Mouse (Mus musculus) thymus, postnatal 10 days (tissue): Measurements from ENCODE around the gene Hist1h4d.
"Not testable (repeated sequence)": the region's sequence is repeated elsewhere in the genome, so short reads cannot be mapped to it uniquely, and the experiment has no call there.

Experiments used
- DNase-seq, 2 experiments: peaks; one replicate each; pipeline ENCODE4 v3.0.0; 2021; ENCODE audit warnings: low spot score in 2 of 2

Gene Hist1h4d

DNA sequence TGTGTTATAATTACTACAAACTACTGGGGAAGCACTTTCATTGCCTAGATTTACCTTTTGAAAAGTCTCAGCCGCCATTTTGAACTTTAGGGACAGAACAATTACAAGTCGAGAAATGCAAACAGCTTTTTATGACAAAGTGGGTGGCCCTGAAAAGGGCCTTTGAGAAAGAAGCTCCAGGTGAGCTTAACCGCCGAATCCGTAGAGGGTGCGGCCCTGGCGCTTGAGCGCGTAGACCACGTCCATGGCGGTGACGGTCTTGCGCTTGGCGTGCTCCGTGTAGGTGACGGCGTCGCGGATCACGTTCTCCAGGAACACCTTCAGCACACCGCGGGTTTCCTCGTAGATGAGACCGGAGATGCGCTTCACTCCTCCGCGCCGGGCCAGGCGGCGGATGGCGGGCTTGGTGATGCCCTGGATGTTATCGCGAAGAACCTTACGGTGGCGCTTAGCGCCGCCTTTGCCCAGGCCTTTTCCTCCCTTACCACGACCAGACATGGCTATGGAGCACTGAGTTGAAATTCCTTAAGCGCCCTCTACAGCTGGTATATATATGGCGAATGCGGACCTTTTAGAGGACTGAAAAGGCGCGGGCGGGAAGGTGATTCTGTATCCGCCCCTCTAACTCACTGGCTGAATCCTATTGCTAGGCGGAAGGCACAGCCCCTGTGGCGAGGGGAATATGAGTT, 30.1 kb upstream of the Hist1h4d start, which contains the start of gene Hist1h4f:
Hist1h4f (minus strand) TSS at position 503 of the 689 bp plus-strand sequence.
- DNase-seq = peak; percentile 86 to 89

DNA sequence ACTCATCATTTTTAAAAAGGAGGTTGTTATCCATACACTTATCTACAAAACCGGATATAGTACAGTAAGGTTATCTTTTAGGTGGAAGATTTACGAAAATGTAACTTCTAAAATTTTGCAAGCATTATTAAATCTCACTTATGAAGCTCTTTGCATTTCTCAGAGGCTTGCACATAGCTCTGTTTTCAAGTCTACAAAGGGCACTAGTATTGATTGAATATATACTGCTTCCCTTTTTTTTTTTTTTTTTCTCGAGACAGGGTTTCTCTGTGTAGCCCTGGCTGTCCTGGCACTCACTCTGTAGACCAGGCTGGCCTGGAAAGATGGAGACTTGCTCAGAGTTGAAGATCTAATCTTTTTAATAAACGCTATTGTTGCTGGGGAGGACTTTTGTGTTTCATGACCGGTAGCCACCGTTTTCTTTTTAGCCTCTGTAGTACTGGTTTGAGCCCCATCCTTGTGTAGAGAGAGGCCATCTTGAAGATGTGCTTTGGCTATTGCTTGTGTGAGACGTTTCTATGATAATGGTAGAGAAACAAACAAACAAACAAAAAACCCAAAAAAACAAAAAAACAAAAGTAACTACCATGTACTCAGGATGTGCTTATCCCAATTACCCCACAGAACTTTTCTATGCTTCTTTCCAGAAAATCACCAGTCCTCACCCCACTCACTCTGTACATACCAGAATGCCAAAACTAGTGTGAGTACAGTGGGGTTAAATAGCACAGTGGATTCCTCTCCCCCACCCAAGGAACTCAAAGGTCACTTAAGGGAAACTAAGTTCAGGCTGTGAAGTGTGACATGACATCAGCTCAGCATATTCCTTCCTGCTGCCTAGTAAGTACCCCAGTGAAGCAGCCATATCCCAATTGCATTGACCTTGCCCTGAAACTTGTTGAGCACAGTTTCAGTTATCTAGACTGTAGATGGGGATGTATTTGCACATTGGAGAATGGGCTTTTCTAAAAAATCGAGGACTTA, 29.2 kb upstream of the Hist1h4d start:
- DNase-seq = no peak

DNA sequence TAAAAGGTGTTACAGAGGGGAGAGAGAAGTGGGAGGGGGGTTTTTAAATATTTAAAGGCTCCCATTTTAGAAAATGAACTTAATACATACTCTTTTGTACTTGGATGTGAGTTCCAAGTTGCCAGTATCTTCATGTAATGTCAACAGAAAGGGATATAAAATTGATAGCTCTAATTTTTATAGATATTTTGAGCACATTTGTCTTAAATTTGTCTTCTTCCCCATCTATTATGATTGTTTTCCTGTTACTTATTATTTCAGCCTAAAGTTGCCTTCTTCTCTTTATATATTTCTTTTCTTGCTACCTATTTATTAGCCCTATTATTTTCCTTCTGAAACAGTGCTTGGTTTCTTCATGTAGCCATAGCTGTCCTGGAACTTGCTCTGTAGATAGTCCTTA, 28.4 kb upstream of the Hist1h4d start, which contains the start of gene Hist1h1d:
Hist1h1d (plus strand) TSS at position 301 of the 400 bp plus-strand sequence.
- no peak for DNase-seq

DNA sequence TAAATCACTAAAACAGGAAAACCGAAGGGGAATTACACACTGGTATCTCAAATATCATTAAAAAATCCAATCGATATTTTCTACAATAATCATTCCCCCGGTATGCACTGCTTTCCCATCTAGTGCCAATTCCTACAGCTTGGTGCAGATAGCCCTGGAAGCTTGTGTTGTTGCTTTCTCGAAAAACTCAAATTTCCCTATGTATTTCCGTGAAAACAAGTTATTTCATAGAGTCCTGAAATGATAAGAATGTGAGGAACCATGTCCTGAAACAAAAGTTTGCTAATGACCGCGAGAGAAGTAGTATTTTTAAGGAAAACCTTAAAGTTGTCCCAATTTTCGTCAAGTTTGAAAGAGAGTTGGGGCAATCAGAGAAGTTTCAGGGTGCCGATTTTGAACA, 27.0 kb upstream of the Hist1h4d start:
- no peak for DNase-seq

DNA sequence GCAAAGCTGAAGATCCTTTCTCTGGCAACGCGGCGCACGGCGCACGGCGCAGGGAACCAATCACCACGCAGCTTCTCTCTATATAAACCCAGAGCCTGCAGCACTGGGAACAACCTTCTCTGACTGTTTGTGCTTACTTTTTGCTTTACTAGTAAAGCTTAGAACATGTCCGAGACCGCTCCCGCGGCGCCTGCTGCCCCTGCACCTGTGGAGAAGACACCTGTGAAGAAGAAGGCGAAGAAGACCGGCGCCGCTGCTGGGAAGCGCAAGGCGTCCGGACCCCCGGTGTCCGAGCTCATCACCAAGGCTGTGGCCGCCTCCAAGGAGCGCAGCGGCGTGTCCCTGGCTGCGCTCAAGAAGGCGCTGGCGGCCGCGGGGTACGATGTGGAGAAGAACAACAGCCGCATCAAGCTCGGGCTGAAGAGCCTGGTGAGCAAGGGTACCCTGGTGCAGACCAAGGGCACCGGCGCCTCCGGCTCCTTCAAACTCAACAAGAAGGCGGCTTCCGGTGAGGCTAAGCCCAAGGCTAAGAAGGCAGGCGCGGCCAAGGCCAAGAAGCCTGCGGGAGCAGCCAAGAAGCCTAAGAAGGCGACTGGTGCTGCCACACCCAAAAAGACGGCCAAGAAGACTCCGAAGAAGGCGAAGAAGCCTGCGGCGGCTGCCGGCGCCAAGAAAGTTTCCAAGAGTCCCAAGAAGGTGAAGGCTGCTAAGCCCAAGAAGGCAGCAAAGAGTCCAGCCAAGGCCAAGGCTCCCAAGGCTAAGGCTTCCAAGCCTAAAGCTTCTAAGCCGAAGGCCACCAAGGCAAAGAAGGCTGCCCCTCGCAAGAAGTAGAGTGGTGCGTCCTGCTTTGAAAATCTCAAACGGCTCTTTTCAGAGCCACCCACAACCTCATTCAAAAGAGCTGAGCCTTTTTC, 26.2 kb upstream of the Hist1h4d start:
- DNase-seq = peak; percentile 93 to 94

DNA sequence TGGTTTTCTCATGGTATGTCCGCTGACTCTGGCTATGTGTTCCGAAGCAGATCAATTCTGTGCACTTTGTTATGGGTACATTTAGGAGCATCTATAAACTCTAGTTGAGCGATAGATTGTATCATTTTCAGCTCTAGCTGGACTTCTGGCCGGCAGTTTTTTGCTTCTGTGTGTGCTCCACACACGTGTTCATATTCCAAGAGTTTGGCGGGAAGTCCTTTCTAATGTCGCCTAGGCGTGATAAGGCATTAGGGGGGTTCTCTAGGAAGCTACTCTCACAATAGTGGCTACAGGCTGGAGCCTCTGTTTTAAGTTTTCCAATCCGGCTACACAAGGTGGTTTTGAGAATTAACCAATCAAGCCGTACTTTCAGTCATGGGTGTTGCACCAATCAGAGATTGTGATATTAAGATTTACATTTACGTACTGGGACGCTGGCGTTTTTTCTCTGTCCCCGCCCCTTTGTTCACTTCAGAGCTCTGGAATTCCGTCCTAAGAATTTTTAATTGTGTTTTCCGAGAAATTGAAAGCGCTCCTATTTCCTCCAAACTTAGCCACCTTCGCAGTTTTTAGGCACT, 25.5 kb upstream of the Hist1h4d start:
- peak; percentile 68 to 75 for DNase-seq

DNA sequence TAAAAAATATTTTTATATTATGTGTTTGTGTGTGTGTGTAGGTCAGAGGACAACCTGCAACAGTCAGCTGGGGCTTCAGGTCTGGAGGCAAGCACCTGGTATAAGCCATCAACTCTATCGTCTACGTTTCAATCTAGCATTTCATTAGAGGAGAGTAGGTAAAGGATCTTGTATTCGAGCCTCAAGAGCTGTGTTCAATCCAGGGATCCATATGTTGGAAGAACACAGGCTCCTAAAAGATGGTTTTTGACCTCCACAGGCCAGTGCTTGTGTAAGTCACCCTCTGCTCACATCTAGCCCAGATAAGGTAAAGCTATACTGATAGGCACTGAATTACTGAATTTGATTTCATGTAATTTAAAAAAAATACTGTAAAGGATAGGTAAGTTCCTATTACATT, 24.5 kb upstream of the Hist1h4d start:
- no peak for DNase-seq

DNA sequence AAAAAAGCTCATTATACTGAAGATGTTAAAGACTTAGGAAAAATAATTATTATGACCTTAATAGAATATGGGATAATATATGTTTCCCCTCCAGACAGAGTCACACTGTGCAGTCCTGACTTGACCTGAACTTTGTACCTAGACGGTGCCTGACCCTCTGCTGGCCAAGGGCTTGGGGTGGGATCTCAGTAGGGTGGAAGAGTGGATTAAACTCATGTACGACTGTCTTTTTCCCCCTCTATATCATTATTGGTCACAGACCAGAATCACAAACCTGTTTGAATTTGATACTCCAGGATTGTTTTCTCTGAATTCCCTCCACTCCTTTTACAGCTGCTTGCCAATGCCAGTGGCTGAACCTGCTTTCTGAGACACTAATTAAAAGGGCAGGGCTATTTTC, 20.7 kb upstream of the Hist1h4d start:
- not testable (repeated sequence) for DNase-seq

DNA sequence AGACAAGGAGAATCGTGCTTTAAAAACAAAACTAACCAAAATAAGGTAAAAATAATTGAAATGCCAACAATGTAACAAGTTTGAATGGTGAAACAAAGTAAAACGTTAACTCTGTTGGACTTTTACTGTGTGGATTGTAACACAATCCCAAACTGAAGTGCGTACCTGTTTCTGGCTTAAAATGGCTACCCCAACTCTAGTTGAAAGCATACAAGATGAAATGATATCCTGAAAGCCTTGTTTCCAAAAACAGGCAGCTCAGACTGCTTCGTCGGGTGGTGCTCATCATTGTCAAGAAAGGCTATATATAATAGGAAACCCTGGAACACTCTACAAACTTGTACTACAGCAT, 19.9 kb upstream of the Hist1h4d start:
- DNase-seq = not testable (repeated sequence)

DNA sequence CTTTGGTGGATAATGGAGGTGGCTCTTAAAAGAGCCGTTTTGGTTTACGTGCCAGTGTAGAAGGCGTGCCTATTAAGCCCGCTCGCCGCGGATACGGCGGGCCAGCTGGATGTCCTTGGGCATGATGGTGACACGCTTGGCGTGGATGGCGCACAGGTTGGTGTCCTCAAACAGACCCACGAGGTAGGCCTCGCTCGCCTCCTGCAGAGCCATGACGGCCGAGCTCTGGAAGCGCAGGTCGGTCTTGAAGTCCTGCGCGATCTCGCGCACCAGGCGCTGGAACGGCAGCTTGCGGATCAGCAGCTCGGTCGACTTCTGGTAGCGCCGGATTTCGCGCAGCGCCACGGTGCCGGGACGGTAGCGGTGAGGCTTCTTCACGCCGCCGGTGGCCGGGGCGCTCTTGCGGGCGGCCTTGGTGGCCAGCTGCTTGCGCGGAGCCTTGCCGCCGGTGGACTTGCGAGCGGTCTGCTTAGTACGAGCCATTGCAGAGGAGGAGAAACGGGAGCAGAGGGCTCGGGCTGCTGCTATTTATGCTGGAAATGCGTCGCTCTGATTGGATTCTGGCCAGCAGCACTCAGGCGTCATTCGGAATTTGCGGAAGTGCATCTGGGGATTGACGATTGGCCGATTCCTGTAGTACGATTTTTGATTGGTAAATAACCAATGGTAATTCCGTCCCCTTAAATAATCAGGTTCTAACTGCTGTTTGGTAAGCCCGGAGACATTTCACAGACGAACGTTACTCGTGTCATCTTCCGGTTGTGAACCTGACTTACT, 19.3 kb upstream of the Hist1h4d start, which contains the start of gene Hist1h3e:
Hist1h3e (minus strand) TSS at position 487 of the 777 bp plus-strand sequence.
- peak; percentile 89 to 90 for DNase-seq

DNA sequence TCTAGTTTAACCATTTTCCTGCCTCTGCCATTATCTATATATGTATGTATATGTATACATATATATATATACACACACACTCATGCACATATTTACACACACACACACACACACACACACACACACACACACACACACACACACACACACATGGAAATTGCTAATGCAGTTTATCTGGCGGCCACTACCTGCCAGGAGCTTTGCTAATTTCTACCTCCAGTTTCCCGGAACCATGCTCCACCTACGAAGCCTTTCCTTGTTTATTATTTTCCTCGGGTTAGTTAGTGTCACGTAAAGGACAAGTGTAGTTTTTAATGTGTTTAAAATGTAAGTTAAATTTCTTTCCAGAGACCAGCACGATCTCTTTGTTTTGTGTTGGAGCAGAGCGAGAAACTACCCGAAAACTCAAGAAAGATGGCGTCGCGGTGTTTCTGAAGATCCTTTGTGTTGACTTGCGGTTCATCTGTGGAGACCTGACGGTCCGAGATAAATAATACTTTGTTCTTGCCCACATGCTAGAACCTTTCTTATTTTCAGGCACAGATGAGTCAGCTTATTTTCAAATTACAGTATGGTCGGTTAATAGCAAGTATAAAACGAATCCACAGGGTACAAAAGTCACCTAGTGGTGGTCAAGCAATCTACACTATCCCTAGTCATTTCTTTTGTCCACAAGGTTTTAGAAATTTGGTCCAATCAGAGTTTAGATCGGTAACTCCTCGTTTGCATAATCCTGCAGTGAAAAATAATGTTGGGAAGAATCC, 18.5 kb upstream of the Hist1h4d start:
- peak in 1 of 2 experiments; percentile 26 for DNase-seq

DNA sequence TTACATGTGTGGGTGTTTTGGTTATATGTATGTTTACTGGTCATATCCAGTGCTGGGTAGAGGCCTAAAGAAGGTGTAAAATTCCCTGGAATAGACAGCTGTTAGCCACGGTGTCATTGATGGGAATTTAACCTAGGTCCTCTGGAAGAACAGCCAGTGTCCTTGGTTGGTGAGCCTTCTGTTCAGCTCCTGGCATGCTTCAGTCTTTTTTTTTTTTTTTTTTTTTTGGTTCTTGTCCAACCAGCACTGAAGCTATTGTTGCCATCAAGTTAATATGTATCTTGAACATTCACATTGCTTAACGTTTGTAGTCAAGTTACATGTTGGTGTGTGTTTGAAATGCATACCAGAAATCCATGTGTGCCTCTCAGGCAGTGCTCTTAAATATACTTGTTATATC, 16.9 kb upstream of the Hist1h4d start:
- no peak for DNase-seq

DNA sequence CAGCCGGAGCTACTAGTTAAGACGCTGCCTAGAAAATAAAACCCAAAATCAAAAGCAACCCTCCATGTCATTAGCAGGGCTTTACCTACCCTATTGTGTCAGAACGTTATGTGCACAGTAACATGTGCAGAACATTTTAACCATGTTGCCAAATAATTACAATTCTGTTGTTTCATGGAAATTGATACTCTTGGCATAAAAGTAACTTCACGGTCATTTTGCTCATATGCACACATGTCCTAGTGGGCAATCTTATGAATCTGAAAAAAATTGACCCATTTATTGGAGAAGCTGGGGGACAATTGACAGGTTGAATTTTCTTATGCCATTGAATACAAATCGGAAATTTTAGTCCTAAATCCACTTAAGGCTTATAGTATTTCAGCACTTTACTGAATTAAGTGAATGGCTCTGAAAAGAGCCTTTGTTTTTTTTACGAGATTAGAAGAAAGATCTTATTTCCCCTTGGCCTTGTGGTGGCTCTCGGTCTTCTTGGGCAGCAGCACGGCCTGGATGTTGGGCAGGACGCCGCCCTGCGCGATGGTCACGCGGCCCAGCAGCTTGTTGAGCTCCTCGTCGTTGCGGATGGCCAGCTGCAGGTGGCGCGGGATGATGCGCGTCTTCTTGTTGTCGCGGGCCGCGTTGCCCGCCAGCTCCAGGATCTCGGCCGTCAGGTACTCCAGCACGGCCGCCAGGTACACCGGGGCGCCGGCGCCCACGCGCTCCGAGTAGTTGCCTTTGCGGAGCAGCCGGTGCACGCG, 11.0 kb upstream of the Hist1h4d start:
- DNase-seq = not testable (repeated sequence)

DNA sequence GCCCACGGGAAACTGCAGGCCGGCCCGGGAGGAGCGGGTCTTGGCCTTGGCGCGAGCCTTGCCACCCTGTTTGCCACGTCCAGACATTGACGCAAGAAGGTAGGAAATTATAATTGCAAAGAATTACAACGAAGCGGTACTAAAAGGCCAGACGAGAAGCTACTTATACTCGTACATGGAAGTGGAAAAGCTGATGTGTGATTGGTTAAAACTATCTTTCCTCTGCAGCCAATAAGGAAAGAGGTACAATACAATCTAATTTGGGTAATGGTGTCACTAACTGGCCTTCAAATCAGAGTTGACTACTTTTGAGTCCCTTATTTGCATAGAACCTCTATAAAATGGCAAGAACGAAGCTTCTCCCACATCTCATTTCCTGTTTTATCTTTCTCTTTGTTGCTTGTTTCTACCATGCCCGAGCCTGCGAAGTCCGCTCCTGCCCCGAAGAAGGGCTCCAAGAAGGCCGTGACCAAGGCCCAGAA, 10.3 kb upstream of the Hist1h4d start, which contains the start of the genes Hist1h2ae and Hist1h2bg:
Hist1h2ae (minus strand) TSS at position 199 of the 482 bp plus-strand sequence.
Hist1h2bg (plus strand) TSS at position 375 of the 482 bp plus-strand sequence.
- DNase-seq = peak; percentile 76 to 78

DNA sequence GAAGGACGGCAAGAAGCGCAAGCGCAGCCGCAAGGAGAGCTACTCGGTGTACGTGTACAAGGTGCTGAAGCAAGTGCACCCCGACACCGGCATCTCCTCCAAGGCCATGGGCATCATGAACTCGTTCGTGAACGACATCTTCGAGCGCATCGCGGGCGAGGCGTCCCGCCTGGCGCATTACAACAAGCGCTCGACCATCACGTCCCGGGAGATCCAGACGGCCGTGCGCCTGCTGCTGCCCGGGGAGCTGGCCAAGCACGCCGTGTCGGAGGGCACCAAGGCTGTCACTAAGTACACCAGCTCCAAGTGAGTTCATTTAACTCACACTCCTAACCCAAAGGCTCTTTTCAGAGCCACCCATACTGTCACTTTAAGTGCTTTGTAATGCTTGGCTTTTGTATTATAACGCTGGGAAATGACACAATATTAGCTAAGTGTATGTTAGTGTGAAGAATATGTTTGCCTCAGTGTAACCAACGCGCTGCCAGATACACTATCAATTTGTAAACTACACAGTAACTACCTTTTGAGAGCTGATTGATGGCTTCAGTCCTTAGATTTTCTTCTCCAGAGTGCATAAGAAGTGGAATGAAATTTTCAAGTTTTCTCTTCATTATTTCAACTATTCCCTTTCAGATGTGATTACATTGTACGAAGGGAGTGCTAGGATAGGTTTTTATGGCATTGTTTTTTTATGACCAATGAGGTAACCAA, 9.7 kb upstream of the Hist1h4d start:
- not testable (repeated sequence) for DNase-seq

DNA sequence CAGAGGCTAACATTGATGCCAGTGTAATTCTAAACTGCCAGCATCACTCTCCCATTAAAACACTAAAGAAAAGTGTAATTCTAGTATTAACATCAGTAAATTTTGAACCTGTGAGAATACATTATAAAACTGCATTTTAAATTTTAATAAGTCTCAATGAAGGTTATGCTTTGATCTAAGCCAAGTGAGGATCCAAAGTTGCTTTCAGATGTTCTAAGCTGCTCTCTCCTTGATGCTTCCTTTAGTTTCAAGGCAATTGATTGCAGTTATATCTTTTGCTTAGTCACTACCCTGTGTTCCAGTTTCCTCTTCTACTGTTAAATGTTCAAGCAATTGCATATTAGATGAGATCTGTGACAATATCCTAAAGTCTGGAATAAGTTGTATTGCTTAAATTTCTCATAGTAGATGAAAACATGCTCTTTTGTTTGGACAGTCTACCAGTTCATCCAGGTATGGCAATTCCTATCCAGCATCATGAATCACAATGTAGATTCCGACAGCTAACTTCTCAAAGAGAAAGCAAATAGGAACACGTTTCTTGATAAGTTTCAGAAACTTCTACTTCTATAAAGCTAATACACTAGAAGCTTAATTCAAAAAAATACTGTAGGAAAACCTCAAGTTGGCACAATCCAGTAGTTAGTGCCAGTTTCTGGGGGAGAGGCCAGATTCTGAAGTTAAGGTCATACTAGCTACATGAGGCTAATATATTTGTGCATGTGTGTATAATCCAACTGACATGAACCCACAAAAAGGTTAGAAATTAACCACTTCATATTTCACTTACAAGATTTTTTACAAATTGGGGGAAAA, 9.0 kb upstream of the Hist1h4d start:
- no peak for DNase-seq
